Mouse (Mus musculus): Measurements from ENCODE around the gene Krit1.
"Not testable (repeated sequence)": the region's sequence is repeated elsewhere in the genome, so short reads cannot be mapped to it uniquely, and the experiment has no call there.

Gene Krit1

GRCm38 (mm10) chr5:3802433-3803291, at the start of gene Krit1, which contains the start of gene Ankib1:
Krit1 (plus strand) TSS chr5:3803184.
Ankib1 (minus strand) TSS chr5:3802925.
- peak; percentile 87 for DNase-seq

GRCm38 (mm10) chr5:3771512-3771911, 31.5 kb upstream of the Krit1 start:
- DNase-seq: no peak

- DNase-seq: no peak
These were observed 31.0 kb upstream of the Krit1 start for GRCm38 (mm10) chr5:3772017-3772416.

GRCm38 (mm10) chr5:3782670-3783069, 20.3 kb upstream of the Krit1 start:
- DNase-seq: no peak

GRCm38 (mm10) chr5:3783947-3784681, 18.9 kb upstream of the Krit1 start:
- no peak for DNase-seq

GRCm38 (mm10) chr5:3784751-3785496, 18.1 kb upstream of the Krit1 start:
- no peak for DNase-seq

GRCm38 (mm10) chr5:3787548-3787947, 15.4 kb upstream of the Krit1 start:
- DNase-seq: no peak

- no peak for DNase-seq
These were observed 11.9 kb upstream of the Krit1 start for GRCm38 (mm10) chr5:3791048-3791447.

GRCm38 (mm10) chr5:3797101-3797500, 5.9 kb upstream of the Krit1 start:
- not testable (repeated sequence) for DNase-seq

- not testable (repeated sequence) for DNase-seq
These were observed 4.3 kb upstream of the Krit1 start for GRCm38 (mm10) chr5:3798656-3799055.

- no peak for DNase-seq
These were observed 2.9 kb upstream of the Krit1 start for GRCm38 (mm10) chr5:3800041-3800440.

- no peak for DNase-seq
These were observed 2.1 kb upstream of the Krit1 start for GRCm38 (mm10) chr5:3800881-3801280.

GRCm38 (mm10) chr5:3801672-3802432, 1.1 kb upstream of the Krit1 start:
- no peak for DNase-seq

GRCm38 (mm10) chr5:3803292-3804165, 545 bp downstream of the Krit1 start:
- no peak for DNase-seq

GRCm38 (mm10) chr5:3808472-3808871, 5.5 kb downstream of the Krit1 start:
- no peak for DNase-seq

GRCm38 (mm10) chr5:3834107-3834506, 31.1 kb downstream of the Krit1 start:
- no peak for DNase-seq

GRCm38 (mm10) chr5:3845026-3845425, 42.0 kb downstream of the Krit1 start, which contains the start of gene Lrrd1:
Lrrd1 (plus strand) TSS chr5:3845173.
- DNase-seq: no peak

- DNase-seq: no peak
These were observed 67.2 kb downstream of the Krit1 start for GRCm38 (mm10) chr5:3870161-3870560.

GRCm38 (mm10) chr5:3872348-3872747, 69.4 kb downstream of the Krit1 start:
- DNase-seq: no peak

GRCm38 (mm10) chr5:3873485-3873884, 70.5 kb downstream of the Krit1 start:
- DNase-seq: no peak

GRCm38 (mm10) chr5:3886862-3887261, 83.9 kb downstream of the Krit1 start:
- DNase-seq: not testable (repeated sequence)
